Mouse (Mus musculus): ENCODE results near the gene Epn3.
A peak's percentile ranks its signal among the peaks of the same experiment; 100 is the strongest.

The Epn3 gene

DNA sequence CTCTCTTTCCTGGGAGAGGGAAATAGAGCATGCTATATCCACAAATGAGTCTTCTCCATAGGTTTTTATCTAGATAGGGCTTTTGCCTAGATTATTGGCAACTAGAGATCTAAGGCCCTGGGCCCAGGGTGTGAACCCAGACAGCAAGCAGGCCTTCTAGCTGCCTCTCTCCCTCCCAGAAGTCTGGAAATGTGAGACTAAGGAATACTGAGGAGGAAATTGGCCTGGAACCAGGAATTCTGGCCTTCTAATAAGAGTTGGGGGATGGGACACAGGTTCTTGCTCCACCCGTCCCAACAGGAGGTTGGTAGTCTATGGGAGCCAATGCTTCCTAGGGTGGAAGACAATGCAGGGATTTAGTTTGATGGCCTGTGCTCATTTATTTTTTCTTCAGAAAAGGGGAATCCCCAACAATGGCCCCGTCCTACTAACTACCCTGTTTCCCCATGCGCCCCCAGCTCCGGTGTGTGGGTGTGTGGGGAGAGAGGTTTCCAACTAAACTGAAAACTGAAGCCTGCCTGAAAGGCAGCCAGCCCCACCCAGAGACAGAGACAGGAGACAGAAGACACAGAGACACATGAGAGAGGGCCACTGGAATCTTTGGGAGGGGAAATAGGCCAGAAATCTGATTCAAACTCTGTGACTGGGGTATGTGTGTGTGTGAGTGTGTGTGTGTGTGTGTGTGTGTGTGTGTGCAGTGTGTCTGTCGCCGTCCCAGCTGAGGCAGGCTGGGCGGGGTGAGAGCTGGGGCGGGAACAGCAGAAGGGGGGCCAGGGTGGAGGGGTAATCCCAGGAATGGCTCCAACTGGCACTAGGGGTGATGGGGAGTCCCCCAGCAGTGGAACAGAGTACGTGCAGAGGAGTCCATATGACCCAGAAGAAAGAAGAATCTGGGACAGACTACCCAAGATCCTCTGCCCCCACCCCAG lies 30.4 kb downstream of the Epn3 start:
- DNase-seq = no peak

GRCm38 (mm10) chr11:94468582-94469064 lies 31.2 kb downstream of the Epn3 start:
- DNase-seq = no peak

- DNase-seq = no peak
Measured at GRCm38 (mm10) chr11:94466333-94466855, 33.4 kb downstream of the Epn3 start.

DNA sequence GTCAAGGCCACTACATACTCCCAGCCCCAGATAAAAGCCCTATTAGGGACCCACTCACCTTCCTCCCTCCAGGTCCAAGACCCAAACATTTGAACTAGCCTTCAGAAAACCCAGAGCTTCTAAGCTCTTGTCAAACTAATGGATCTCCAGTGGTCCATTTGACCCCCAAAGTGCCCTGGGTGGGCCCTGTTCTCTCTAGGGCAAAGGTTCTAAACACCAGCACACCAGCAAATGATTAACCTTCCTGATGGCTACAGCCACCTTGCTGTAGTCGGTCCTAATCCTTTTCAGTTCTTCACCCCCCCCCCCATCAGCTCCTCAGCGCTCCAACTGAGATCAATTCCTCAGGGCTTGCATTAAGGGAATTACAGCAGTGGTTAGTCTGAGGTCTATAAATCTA lies 35.6 kb downstream of the Epn3 start:
- DNase-seq = no peak

DNA sequence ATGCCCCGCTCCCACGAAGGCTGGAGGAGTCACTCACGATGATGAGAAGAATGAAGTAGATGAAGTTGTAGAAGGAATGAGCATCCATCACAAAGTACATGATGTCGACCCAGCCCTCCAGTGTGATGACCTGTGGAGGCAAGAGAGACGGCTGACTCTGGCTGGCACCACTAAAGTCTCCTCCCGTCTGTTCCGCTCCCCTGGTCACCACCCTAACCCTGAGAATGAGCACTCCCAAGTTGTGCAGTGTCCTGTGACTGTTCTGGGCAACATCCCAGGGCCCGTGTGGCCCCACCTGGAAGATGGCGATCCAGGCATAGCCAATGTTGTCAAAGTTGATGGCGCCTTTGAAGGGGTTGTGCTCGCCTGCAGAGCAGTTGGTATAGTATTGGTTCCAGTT lies 37.9 kb downstream of the Epn3 start:
- no peak for DNase-seq

DNA sequence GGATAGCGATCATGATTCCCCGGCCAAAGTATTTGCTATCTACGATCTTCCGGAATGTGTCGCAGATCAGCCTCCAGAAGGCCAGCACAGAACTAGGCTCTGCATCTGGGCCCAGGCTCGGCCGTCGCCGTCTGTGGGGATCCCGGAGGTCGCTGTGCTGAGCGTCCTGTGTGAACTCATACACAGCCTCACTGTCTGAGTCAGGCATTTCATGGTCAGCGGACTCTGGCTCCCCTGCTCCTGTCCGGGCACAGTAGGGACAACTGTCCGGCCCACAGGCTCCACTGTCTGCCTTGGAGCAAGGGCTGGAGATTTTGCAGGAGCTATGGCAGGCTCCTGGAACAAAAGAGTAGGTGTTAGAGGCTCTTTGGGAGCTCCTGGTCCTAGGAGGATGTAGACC lies 42.8 kb downstream of the Epn3 start:
- DNase-seq = no peak

- no peak for DNase-seq
Measured at GRCm38 (mm10) chr11:94456347-94456746, 43.4 kb downstream of the Epn3 start.

- peak; percentile 26 for DNase-seq
Measured at GRCm38 (mm10) chr11:94455161-94455820, 44.5 kb downstream of the Epn3 start.

- no peak for DNase-seq
Measured at GRCm38 (mm10) chr11:94454756-94455155, 45.0 kb downstream of the Epn3 start.

DNA sequence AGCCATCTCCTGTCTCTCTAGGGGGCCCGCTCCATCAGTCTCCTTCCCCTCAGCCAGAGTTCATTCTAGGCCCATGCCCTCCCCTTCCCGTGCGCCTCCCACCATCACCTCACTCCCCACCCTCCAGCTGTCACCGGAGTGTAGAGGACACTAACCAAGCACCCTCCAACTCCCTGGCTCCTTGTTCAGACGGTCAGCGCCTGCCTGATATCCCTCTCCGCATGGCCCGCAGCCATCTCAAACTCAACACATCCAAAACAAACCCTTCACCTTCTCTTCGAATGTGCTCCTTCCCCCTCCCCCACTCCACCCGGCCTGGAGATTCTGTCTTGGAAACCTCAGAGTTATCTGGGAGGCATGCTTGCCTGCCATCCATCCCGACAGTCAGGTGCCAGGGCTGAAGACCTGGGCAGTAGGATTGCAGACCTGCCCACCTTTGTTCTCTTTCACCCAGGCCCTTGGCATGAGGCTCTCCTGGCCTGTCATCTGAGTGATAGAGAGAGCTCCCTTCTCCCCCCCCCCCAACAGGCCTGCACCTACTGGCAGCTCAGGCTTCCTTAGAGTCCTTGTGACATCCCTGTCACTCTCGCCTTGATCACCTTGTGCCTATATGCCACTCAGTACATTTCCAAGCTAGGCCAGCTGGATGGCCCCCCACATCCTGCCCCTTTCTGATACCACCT lies 48.5 kb downstream of the Epn3 start:
- DNase-seq = no peak

GRCm38 (mm10) chr11:94449886-94450285 lies 49.9 kb downstream of the Epn3 start:
- no peak for DNase-seq

- no peak for DNase-seq
Measured at GRCm38 (mm10) chr11:94449239-94449638, 50.5 kb downstream of the Epn3 start.

DNA sequence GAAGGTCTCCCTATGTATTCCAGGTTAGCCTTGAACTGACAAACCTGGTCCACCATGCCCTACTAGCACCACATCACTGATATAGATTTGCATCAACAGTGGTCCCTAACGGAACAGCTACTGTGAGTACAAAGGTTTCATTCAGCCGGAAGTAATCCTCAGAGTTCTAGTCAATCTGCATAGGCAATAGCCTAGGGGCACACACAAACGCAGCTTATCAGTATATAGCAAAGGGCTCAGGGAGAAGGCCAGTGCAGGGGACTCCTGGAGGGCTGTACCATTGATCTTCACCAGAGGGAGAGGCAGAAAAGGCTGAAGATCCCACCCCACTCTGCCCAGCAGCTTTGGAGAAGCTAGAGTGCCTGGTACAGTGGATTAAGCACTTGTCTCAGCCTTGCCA lies 52.8 kb downstream of the Epn3 start:
- no peak for DNase-seq

DNA sequence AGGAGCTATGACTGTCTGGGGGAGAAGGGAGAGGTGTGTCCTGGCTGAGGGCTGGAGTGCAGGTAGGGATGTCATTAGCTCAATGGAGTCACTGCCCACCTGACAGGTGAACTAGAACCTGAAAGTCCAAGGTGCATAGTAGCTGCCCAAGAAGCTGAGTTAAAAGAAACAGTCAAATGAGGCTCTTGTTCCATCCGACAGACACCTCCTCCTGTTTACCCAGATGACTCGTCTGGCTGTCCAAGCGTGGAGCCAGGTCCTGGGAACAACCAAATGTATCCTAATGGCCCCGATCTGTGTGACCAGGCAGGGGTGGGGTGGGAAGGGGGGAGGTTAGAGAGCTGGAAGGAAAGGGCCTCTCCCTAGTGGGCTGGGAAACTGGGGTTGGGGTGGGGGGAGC lies 54.5 kb downstream of the Epn3 start:
- no peak for DNase-seq

DNA sequence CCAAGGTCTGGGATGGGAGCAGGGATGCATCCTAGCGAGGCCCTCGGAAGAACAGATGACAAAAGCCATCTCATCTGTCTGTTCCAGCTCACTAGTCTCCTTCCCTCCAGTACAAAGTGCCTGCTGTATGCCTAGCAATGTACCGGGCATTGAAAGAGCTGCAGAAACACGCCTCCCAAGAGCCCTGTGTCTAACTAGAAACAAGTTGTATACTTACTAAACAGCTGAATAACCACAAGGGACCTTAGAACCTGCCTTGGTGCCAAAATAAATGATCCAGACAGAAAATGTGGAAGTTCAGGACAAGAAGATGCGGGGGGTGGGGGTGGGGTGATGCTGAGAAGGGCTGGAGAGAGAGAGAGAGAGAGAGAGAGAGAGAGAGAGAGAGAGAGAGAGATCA lies 54.9 kb downstream of the Epn3 start:
- DNase-seq = no peak

DNA sequence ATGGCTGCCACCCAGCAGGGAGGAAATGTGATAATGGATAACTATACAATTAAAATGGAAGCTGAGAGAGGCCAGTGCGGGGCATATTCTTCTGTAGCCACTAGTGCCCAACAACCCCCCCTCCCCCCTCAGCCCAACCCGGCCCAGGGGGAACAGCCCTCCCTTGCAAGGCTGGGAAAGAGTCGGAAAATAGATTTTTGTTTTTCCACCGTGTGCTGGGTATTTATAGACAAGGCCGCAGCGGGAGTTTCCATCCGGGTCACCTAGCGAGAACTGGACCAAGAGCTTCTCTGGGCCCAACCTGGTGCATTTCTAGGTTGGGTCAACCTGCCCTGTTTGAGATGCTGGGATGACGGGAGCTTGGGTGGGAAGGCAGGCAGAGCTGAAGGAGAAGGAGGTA lies 58.0 kb downstream of the Epn3 start:
- DNase-seq = no peak

DNA sequence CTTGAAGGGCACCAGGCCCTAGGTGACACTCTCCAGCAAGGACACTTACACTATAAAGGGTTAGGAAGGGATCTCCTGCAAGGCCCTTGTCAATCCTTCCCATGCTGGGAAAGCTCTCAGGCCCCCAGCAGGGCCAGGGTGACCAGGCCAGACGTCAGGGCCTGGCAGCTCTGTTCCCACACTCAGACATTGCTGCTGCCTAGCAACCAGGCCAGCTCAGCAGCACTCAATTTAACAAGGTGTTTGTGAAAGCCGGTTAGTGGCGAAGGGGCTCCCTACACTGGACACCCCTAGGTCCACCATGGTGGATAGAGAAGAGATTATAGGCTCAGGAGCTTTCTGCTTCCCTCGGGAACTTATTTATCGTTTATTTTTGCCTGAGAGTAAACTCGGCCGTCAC lies 58.7 kb downstream of the Epn3 start:
- no peak for DNase-seq

GRCm38 (mm10) chr11:94440421-94440820 lies 59.4 kb downstream of the Epn3 start:
- DNase-seq = no peak
